Mouse (Mus musculus): ENCODE data around the gene Prr5l.

The Prr5l gene

GRCm38 (mm10) chr2:101882998-101883397 is at the start of gene Prr5l:
Gene Prr5l (minus strand): TSS chr2:101883027.
- no peak for DNase-seq (ENCODE audit: low spot score)

GRCm38 (mm10) chr2:101932169-101932936 is 49.5 kb upstream of the Prr5l start:
- DNase-seq (ENCODE audit: low spot score) = no peak

GRCm38 (mm10) chr2:101925591-101926188 is 42.9 kb upstream of the Prr5l start:
- peak; percentile 54 for DNase-seq (ENCODE audit: low spot score)

DNA sequence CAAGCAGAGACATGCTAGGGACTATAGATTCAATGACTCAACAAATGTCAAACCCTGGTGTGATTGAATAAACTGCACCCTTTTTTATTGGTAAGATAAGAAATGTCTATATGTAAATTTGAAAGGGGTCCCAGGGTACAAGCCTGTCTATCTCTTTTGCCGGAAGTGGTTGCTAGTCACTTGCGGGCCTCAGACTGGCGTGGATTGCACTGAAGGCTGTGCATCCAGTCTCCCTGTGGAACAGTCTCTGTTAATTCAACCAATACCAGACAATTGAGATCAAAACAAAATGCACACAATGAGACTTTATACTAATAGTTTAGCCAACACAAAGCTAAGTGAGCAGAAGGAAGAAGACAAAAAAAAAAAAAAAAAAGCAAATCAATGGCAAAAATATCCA is 42.4 kb upstream of the Prr5l start:
- peak; percentile 9 for DNase-seq (ENCODE audit: low spot score)

DNA sequence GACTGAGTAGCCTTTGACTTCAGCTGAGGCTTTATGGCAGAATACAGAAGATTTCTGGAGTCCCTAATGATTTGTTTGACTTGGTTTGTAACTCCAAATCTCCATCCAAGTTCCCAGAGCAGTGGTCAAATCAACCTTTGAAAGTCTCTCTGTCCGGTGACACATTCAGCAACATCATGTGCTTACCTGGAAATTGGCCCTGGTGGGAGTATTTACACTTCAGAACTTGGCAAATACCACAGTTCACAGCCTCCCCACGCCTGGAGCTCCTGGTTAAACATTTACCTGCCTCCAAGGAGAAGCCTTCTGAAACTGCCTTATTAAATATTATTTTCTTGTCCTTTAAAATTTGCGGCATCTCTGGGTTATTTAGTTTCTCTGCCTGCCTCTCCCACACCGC is 40.4 kb upstream of the Prr5l start:
- no peak for DNase-seq (ENCODE audit: low spot score)

- no peak for DNase-seq (ENCODE audit: low spot score)
Observed at GRCm38 (mm10) chr2:101922302-101922701, 39.5 kb upstream of the Prr5l start.

DNA sequence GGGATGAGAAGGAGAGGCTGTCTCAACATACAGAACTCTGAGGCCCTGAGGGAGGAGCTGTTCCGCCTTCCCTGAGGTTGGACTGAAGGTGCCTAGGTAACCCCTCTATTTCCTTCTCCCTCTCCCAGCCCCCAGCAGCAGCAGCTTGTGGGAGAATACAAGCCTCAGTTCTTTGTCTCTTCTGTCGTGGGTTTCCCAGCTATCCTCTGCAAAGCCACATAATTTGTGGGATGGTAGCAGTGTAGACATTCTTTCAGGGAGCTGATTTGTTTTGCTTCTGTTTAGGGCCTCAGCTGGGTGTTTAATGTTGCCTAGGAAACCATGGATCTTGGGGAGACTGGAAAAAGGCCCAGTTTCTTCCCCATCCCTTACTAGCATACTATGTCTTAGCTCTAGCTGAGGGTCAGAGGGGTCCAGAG is 37.3 kb upstream of the Prr5l start:
- DNase-seq (ENCODE audit: low spot score) = no peak

DNA sequence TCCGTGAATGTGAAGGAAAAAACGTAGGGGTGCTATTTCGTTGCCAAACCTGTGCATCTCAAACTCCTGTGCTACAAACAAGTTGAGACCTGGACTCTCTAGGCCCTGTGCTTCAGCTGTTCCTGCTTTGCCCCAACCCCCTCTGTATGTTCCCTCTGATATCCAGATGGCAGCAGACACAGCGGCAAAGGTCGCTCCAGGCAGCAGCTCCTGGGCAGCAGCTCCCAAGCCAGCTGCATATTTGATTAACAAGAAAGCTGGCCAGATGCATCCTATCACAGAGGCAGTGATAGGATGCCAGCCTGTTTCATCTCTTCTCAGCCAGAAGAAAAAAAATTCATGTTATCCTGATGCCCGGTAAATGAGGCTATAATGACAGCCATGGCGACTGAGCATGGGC is 35.7 kb upstream of the Prr5l start:
- DNase-seq (ENCODE audit: low spot score) = no peak

- DNase-seq (ENCODE audit: low spot score) = no peak
Observed at GRCm38 (mm10) chr2:101909326-101910080, 26.7 kb upstream of the Prr5l start.

DNA sequence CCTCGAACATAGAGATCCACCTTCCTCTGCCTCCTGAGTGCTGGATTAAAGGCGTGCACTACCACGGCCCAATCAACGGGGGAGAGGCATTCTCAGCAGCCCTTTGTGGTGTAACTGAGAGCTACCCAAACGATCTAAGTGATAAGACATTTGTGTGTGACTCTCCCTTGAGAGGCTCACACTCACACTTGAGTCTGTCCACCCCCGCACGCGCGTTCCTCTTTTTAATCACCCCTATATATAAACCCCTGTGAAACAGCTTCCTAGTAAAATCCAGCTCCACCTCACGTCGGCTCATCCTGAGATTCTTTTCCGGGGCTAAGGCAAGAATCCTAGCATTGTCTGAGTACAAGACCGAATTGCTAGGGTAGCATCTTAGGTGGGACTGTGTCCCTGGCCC is 25.9 kb upstream of the Prr5l start:
- DNase-seq (ENCODE audit: low spot score) = no peak

DNA sequence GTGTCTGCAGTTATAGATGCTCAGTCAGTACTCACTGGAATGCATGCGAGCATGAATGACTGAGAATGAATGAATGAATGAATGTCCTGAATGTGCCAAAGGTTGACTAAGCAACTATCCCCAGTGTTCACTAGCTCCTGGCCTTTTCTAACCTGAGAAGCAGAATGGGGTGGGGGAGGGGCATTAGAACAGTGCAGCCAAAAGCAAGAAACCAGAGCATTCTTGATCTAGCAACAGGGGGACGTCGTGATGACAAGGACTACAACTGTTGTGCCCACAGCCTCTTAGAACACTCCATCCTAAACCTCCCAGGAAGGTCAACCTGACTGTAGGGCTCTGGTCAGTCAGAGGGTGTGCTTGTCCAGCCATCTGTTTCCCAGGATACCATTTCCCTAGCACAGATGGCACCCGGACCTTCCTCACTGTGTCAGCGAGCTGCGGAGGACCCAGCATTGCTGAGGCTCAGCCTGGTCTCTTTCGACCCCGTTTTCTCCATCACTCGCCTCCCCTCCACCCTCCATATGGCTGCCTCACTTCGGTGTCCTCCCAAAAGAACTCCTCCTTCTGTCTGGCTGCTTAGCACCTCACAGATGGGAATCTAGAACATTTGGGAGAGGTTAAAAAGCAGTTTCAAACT is 24.7 kb upstream of the Prr5l start:
- DNase-seq (ENCODE audit: low spot score) = peak; percentile 15

DNA sequence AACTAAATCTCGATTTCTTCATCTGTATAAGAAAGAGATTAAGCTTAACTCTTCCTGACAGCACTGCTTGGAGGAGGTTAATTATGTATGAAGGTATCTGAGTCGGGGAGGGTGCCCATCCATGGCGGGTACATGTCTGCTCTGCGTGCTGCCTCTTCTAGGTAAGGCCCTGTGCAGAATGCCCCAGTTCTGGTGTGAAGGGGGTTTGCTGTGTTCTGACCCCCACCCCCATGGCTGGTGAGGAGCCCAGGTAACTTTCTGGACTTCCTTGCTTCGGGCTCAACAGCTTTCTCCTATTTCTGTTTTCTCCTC is 23.5 kb upstream of the Prr5l start:
- DNase-seq (ENCODE audit: low spot score) = no peak

DNA sequence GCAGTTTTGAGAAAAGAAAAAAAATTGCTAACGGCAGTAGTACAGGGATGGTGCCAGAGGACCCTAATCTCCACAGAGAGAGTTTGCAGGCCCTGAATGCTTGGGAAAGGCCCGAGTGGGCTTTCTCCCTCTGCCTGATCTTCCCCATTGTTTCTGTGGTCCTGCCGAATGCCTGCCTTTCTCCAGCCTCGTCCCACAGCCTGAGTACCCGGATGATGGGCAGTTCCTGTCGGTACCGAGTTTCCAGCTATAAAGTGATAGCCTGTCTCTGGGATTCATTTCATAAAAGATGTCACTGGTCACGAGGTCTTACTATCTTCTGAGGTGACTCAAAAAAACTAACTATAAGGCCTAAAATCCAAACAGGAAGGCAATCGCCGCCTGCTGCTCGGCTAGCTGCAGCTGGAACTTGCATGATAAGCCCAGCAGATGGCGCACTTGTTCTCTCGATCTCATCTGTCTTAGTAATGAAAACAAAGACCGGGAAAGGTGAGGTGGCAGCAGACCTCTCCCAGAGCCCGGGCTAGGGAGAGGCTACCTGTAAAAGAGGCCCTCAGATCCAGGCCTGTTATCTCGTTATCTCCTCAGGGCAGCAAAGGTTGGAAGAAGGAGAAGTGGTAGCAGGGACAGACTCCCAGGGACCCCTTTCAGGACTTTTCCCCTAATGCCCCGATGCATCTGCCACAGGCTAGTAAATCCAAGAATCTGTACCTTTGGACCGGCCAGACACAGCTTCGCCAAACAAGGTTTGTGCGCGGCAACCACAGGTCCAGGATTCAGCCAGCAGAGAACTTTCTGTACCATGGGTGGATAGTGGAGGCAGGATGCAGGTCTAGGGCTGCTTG is 22.9 kb upstream of the Prr5l start:
- peak; percentile 95 for DNase-seq (ENCODE audit: low spot score)

GRCm38 (mm10) chr2:101902196-101902595 is 19.4 kb upstream of the Prr5l start:
- no peak for DNase-seq (ENCODE audit: low spot score)

GRCm38 (mm10) chr2:101896425-101897204 is 13.8 kb upstream of the Prr5l start:
- no peak for DNase-seq (ENCODE audit: low spot score)

- no peak for DNase-seq (ENCODE audit: low spot score)
Observed at GRCm38 (mm10) chr2:101894126-101894525, 11.3 kb upstream of the Prr5l start.

DNA sequence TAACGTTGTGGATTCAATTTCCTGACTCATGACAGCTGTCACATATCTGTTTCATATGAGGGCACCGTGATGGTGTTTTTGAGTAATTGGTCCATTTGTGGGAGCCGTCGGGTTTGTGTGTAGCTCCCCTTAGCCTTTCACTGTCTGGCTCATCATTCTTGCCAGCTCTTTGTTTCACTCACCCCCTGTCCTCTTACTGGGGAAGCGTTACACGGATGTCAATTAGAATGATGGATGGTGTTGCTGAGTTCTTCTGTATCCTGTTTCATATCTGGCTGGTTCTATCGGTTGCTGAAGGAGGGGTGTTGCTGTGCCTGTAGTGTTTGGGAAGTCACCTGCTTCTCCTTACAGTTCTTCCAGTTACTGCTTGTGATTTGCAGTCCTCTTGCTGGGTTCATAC is 8.3 kb upstream of the Prr5l start:
- no peak for DNase-seq (ENCODE audit: low spot score)

- no peak for DNase-seq (ENCODE audit: low spot score)
Observed at GRCm38 (mm10) chr2:101888886-101889285, 6.1 kb upstream of the Prr5l start.

DNA sequence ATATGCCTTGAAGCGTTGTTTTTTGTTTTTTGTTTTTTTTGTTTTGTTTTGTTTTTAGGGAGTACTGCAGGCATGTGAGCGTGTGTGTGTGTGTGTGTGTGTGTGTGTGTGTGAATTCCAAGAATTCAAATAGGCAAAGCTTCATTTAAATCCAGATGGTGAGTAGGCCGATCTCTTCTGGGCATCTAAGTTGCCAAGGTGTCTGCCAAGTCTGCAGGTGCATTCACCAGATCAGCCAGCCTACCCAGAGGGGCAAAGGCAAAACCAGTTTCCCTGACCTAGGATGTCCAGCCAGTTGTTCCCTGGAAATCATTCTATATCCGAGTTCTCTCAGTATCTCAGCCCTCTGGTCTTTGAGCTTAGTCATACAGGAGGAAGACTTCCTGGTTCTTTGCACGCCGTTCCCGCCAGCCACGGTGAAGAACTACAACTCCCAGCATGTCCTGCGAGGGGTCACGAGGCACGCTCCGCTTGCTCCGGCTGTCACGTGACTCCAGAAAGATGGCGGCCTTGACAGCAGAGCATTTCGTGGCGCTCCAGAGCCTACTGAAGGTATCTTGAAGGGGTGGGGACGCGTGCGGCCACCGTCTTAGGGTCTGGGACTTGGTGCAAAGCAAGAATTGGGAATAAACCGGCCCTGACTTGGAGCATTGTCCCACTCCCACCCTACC is 3.1 kb upstream of the Prr5l start, which contains the start of gene Commd9:
TSS of gene Commd9 (plus strand) at position 480 of the 671 bp plus-strand sequence.
- DNase-seq (ENCODE audit: low spot score) = peak; percentile 92

DNA sequence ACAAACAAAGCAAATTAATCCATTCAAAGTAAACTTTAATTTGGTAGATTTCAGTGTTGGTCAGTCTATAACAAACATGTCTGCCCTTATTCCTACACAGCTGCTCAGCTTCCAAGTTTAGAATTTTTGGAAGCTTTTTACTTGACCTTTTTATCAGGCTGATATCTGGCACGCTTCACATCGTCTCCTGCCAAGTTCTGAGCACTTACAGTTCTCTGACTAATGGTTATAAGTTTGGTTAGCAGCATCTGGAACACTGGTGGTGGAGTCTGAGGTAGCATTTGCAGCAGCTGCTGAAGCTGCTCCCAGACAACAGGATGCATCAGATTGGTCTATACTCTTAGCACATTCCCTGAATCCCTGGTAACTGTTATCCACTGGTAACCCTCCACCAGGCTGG is 1.5 kb upstream of the Prr5l start:
- no peak for DNase-seq (ENCODE audit: low spot score)

Measured in retina, embryonic 14.5 days (tissue).